23 mouse cellular contexts compared by ENCODE assay signal in genomic region chr2:156418467-156418866, GRCm38 (mm10).
"Had no signal": no experiment of that assay in that cellular context is flagged by ENCODE, and none has a peak within 500 bp of the region (broad histone marks: within the 10 kb centered on the region; RNA-seq: fewer than 3 reads in every experiment).

No protein-coding gene starts in this region.

- H3K27me3 ChIP-seq: hindbrain, embryonic 15.5 days had no signal

- H3K4me2 ChIP-seq: heart, embryonic 11.5 days; heart, embryonic 13.5 days; heart, embryonic 15.5 days; hindbrain, embryonic 13.5 days; hindbrain, embryonic 15.5 days; intestine, embryonic 15.5 days; limb, embryonic 12.5 days had no signal

- ATAC-seq: inflammation-experienced regulatory T-cells, adult 6 months; intestine, embryonic 15.5 days; intestine, postnatal 0 days had no signal

- H3K9me3 ChIP-seq: heart, embryonic 13.5 days; heart, embryonic 15.5 days; hindbrain, embryonic 13.5 days; hindbrain, embryonic 15.5 days; intestine, embryonic 15.5 days; limb, embryonic 10.5 days; limb, embryonic 12.5 days had no signal

- H3K4me3 ChIP-seq: heart, adult 2 months; heart, embryonic 13.5 days; heart, embryonic 15.5 days; hindbrain, embryonic 13.5 days; hindbrain, embryonic 15.5 days; intestine, embryonic 15.5 days; layer of hippocampus, adult 2 months; limb, embryonic 10.5 days; limb, embryonic 12.5 days had no signal

- DNase-seq: gastrocnemius, postnatal 14 days; gastrocnemius, postnatal 36 days; heart, adult 11 months; heart, adult 2 months; heart, postnatal 14 days; heart, postnatal 36 days; kidney, adult 18-20 months; kidney, adult 8-10 months; kidney, postnatal 10 days; kidney, postnatal 25 days; kidney, postnatal 4 days; liver had no signal

- H3K36me3 ChIP-seq: heart, embryonic 13.5 days; heart, embryonic 15.5 days; hindbrain, embryonic 13.5 days; hindbrain, embryonic 15.5 days; intestine, embryonic 15.5 days; limb, embryonic 10.5 days; limb, embryonic 12.5 days had no signal

- H3K27ac ChIP-seq: heart, adult 2 months; heart, embryonic 13.5 days; heart, embryonic 15.5 days; hindbrain, embryonic 13.5 days; hindbrain, embryonic 15.5 days; intestine, embryonic 15.5 days; layer of hippocampus, adult 2 months; limb, embryonic 10.5 days; limb, embryonic 12.5 days had no signal

- H3K9ac ChIP-seq: heart, embryonic 13.5 days; heart, embryonic 15.5 days; hindbrain, embryonic 13.5 days; hindbrain, embryonic 15.5 days; intestine, embryonic 15.5 days; limb, embryonic 12.5 days had no signal
